In the genomic region with DNA sequence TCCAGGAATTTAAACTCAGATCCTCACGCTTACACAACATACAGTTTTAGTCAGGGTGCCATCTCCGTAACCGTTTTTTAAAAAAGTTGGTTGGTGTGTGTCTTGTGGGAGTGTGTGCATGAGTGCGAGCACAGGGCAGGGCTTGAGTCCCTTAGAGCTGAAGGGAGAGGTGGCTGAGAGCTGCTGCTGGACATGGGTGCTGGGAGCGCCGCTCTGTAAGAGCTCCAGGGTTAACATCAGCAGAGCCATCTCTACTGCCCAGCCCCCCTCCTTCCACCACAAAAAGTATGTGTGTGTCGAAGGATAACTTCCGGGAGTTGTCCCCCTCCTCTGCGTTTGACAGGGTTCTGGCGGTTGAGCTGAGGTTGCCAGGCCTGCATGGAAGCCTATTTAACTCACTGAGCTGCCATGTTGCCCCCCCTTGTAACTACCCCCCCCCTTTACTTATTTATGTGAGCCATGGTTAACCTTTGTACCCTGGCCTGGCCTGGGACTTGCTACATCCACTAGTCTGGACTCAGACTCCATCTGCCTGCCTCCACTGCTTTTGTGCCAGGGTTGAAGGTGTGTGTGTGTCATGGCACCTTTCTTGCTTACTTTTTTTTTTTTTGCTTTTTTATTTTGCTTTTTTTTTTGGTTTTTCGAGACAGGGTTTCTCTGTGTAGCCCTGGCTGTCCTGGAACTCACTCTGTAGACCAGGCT, we compare ENCODE assay signal across 23 mouse cellular contexts. TPM values are rescaled to one million over a fixed set of nuclear protein-coding genes. Genes with fewer than 3 reads are reported as not detected.
DNase-seq lines count a peak whose midpoint lies in the region; ATAC-seq lines count a peak whose summit lies in the region.
"Had no signal": no experiment of that assay in that cellular context is flagged by ENCODE, and none has a peak within 500 bp of the region (broad histone marks: within the 10 kb centered on the region; RNA-seq: fewer than 3 reads in every experiment).

No protein-coding gene starts in this region.

- H3K4me2 ChIP-seq in liver, embryonic 16.5 days (ENCODE audit: low read depth, low read length), result no peak overlapping the region
- H3K4me2 ChIP-seq in kidney, embryonic 15.5 days, result no peak overlapping the region
- H3K4me2 ChIP-seq: embryonic facial prominence, embryonic 12.5 days; forebrain, embryonic 13.5 days; hindbrain, embryonic 15.5 days; limb, embryonic 13.5 days; neural tube, embryonic 15.5 days; stomach, embryonic 15.5 days had no signal

- H3K27ac ChIP-seq in liver, embryonic 16.5 days (ENCODE audit: low read length), result no peak overlapping the region
- H3K27ac ChIP-seq in kidney, embryonic 15.5 days, result 0 out of 2 replicates have a peak overlapping the region, but pooled peaks have one; percentile 3
- H3K27ac ChIP-seq: embryonic facial prominence, embryonic 12.5 days; forebrain, embryonic 13.5 days; heart, adult 2 months; hindbrain, embryonic 15.5 days; limb, embryonic 13.5 days; neural tube, embryonic 15.5 days; stomach, embryonic 15.5 days had no signal

- no peak overlapping the region for H3K4me3 ChIP-seq in liver, embryonic 16.5 days (ENCODE audit: low read depth, low read length)
- no peak overlapping the region for H3K4me3 ChIP-seq in kidney, embryonic 15.5 days (replicated peaks)
- H3K4me3 ChIP-seq: embryonic facial prominence, embryonic 12.5 days; erythroblast, embryonic 14.5 days; forebrain, embryonic 13.5 days; heart, adult 2 months; hindbrain, embryonic 15.5 days; limb, embryonic 13.5 days; neural tube, embryonic 15.5 days; stomach, embryonic 15.5 days had no signal

- H3K9ac ChIP-seq in liver, embryonic 16.5 days (ENCODE audit: low read depth, low read length), result no peak overlapping the region
- no peak overlapping the region for H3K9ac ChIP-seq in kidney, embryonic 15.5 days
- H3K9ac ChIP-seq: embryonic facial prominence, embryonic 12.5 days; forebrain, embryonic 13.5 days; hindbrain, embryonic 15.5 days; limb, embryonic 13.5 days; neural tube, embryonic 15.5 days; stomach, embryonic 15.5 days had no signal

- 73% methylated on average over 11 of the region's 11 CpGs for WGBS in liver, embryonic 16.5 days (ENCODE audit: insufficient replicate concordance)
- 75% methylated on average over 11 of the region's 11 CpGs for WGBS in kidney, embryonic 15.5 days

- no peaks in the 10 kb centered on the region for H3K4me1 ChIP-seq in liver, embryonic 16.5 days (ENCODE audit: control insufficient read depth, low read depth, low read length)
- peaks cover 19% of the 10 kb centered on the region for H3K4me1 ChIP-seq in kidney, embryonic 15.5 days

- peak; percentile 53; the same call in 1 of the 2 replicates for ATAC-seq in liver, embryonic 16.5 days (ENCODE audit: low read depth)
- ATAC-seq in kidney, embryonic 15.5 days (replicated peaks; ENCODE audit: low FRiP score), result peak; percentile 41; the same call in 1 of the 2 replicates
- ATAC-seq: forebrain, embryonic 13.5 days; midbrain, embryonic 16.5 days had no signal

- no peaks in the 10 kb centered on the region for H3K9me3 ChIP-seq in liver, embryonic 16.5 days (replicated peaks; ENCODE audit: control insufficient read depth, low read length)
- no peaks in the 10 kb centered on the region for H3K9me3 ChIP-seq in kidney, embryonic 15.5 days (replicated peaks)
- H3K9me3 ChIP-seq: embryonic facial prominence, embryonic 12.5 days; forebrain, embryonic 13.5 days; hindbrain, embryonic 15.5 days; limb, embryonic 13.5 days; neural tube, embryonic 15.5 days; stomach, embryonic 15.5 days had no signal

- no peaks in the 10 kb centered on the region for H3K27me3 ChIP-seq in liver, embryonic 16.5 days (ENCODE audit: control insufficient read depth, insufficient read depth, low read depth, low read length)
- no peaks in the 10 kb centered on the region for H3K27me3 ChIP-seq in kidney, embryonic 15.5 days
- H3K27me3 ChIP-seq: embryonic facial prominence, embryonic 12.5 days; forebrain, embryonic 13.5 days; hindbrain, embryonic 15.5 days; limb, embryonic 13.5 days; neural tube, embryonic 15.5 days; stomach, embryonic 15.5 days had no signal

- DNase-seq in liver, result no peak
- DNase-seq in kidney, adult 18-20 months, result peak; percentile 34
- DNase-seq in kidney, postnatal 4 days, result peak; percentile 24 to 48
- no peak for DNase-seq in left cerebral cortex, adult 8-10 months (ENCODE audit: low spot score in 2 of 2)
- no peak for DNase-seq in cerebellum, adult 8-10 months
- DNase-seq: adrenal gland, adult 2 months; cerebellum, adult 2 months; gastrocnemius, postnatal 10 days; heart, adult 2 months; heart, postnatal 36 days; right cerebral cortex, postnatal 14 days; spleen, adult 18-20 months; thymus, adult 18-20 months had no signal

- H3K36me3 ChIP-seq in liver, embryonic 16.5 days (ENCODE audit: control insufficient read depth, insufficient read depth), result no peaks in the 10 kb centered on the region; the same call in none of the 2 replicates
- peaks cover 65% of the 10 kb centered on the region for H3K36me3 ChIP-seq in kidney, embryonic 15.5 days

RNA-seq across cellular contexts. Expression of a gene that starts 11.2 kb away (rescaled TPM):
- polyA plus RNA-seq in liver, embryonic 16.5 days (2015; fragmentation: Nextera tagmentation; extraction: Ambion mirVana), result 5.6 and 6.4 TPM in 2 replicates
- 38.6 and 40.0 TPM in 2 replicates for polyA plus RNA-seq in kidney, embryonic 15.5 days (2015; fragmentation: Nextera tagmentation; extraction: Ambion mirVana)
- 100 to 1,000 TPM; 147 to 156 (median 154) TPM for total RNA-seq in left cerebral cortex, adult 8-10 months (2022)

Comparison
In these comparisons a context has a peak if more than half of its experiments do, and no peak if none do; other contexts are left out.
1. DNase-seq: peak in kidney, adult 18-20 months (single experiment) and kidney, postnatal 4 days (2 of 2); none in liver (single experiment), left cerebral cortex, adult 8-10 months (0 of 2) and cerebellum, adult 8-10 months (single experiment).